Mouse (Mus musculus) left cerebral cortex, adult 18-20 months (tissue): ENCODE data around the gene Trim66. TPM values are rescaled to one million over a fixed set of nuclear protein-coding genes. Genes with fewer than 3 reads are reported as not detected.
A peak's percentile ranks its signal among the peaks of the same experiment; 100 is the strongest.

ENCODE experiments used
- DNase-seq, 2 experiments: peaks; one replicate each; pipeline ENCODE4 v3.0.0; 2021 to 2022; ENCODE audit warnings: low spot score in 2 of 2, mixed read lengths in 1 of 2
- total RNA-seq, 2 experiments: library from RNA; stranded (reverse); gene quantifications; 2 replicates each; pipeline ENCODE4 v1.2.3; 2021

Trim66 gene
- total RNA-seq, 2 experiments from 2014 or later = 21.5 TPM

DNA sequence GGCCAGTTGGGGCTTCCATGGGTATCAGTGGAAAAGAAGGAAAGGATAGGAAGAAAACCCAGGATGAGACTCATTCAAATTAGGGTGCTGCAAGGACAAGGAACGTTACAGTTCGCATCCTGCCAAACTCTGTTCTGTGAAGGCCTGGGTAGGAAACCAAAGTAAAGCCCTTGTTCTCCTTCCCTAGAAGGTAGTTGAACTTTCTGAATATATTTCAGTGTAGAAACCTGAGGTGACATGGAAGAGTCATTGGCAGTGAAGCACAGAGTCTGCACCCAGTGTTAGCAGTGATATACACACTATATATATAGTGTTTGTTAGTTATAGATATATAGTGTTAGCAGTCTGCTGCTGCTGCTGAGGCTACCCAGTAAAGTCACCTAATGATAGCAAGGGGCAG, 15.4 kb upstream of the Trim66 start:
- no peak for DNase-seq

DNA sequence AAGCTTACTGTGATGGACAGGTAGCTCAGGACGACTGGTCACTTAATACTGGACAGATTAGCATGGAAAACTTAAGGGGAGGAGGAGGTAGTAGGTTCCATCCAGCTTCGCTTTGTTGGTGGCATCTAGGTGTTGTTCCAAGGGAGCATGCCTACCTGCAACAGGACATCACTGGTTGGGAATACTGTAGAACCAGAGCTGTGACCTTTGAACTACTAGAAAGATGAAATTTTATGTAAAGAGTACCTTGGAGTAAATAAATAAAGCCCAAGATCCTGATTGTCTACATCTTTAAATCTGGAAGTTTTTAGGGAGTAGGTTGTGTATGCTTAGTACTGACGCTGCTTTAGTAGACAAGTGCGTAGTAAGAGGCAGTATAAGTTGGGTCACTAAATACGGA, 14.2 kb upstream of the Trim66 start:
- DNase-seq = no peak

DNA sequence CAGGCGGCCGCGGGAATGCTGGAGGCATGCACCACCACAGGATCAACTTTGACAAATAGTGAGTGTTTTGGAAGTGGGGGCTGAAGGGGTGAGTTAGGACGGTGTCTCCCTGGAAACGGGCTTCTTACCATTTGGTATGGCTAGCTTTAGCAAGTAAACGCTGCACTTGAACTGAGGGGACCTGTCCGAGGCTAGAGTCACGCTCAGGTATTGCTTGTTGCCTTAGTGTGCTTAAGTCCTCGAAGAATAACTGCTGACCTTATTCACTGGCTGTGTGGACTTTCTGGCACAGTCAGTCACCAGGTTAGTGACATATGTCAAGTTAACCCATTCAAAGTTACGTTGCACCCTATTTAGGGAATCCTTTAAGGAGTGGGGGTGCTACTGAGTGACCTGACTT, 12.0 kb upstream of the Trim66 start:
- no peak for DNase-seq

DNA sequence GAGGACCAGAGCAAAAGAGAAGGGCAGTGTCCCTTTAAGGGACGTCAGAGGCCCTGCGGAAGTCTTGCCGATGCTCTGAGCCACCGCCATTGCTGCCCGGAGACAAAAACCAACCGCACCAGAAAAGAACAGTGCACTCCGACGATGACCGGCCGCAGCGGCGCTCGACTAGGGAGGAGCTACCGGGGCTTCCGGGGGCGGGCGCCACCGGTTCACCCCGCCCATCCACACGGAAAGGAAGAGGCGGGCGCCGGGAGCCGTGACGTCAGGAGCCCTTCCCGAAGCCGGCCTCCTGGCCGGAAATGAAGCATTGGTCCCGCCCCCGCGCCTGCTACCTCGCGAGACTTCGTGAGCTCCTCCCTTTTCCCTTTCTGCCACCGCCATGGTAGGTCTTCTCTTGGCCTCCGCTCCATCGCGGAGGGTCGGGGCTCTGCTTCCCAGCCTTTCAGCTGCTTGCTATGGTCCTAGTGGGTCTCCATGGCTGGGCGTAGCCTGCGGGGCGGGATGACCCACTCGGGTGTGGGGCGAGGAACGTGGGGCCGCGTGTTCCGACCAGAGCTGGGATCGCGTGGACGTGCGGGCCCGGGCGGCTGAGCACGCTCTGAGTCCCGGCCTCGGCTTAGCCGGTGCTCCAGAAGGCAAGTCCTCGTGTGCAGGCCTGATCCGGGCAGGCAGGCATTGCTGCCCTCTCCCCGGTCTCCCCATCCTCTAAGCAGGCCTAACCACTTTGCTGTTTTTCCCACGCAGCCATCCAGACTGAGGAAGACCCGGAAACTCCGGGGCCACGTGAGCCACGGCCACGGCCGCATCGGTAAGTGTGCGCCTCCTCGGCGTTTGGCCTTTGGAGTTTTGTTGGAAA, 11.1 kb upstream of the Trim66 start, which contains the start of gene Rpl27a:
Gene Rpl27a, plus strand, starts transcription at position 310 of the 859 bp plus-strand sequence.
- peak; percentile 99 for DNase-seq

DNA sequence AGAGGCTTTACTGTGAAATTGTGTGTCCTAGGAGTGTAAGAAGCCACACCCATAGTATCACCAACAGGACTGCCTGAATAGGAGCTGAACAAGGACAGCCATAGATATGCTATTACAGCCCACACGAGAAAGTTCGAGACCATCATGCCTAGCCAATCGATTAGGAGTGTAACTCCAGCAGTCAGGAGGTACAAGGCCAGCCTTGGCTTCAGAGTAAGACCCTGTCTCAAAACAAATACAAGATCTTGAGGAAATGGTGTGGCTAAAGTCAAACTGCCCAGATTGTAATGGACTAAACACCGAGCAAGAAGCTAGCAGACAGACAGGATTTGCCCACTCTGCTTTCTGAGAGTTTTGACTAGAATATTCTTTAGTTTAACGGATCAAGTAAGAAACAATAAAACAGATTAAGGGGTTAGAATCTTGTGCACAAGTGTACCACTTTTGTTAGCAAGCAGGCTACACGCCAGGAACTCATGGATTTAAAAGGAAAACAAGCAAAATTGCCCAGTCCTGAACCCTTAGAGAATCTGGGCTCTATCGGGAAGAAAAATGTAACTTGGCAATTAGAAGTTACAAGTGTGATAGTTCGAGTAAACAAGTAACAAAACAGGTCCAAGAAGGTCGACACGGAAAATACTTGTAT, 10.2 kb upstream of the Trim66 start:
- no peak for DNase-seq

DNA sequence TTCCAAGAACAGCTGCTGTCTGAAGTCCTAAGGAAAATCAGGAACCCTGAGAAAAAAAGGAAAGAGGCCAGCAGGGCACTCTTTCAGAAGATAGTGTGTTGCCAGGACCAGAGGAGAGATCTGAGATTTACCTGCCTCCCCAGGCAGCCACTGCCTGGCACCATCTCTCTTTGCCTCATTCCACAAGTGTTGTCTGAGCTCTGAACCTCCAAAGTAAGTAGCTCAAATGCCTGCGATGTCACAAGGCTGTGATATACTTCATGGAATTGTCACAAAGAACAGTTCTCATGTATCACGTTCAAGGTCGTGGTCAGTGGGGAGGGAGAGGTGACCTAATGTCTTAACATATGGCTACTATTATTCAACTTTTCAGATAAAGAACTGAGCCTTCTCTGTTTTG, 8.6 kb upstream of the Trim66 start:
- no peak for DNase-seq

DNA sequence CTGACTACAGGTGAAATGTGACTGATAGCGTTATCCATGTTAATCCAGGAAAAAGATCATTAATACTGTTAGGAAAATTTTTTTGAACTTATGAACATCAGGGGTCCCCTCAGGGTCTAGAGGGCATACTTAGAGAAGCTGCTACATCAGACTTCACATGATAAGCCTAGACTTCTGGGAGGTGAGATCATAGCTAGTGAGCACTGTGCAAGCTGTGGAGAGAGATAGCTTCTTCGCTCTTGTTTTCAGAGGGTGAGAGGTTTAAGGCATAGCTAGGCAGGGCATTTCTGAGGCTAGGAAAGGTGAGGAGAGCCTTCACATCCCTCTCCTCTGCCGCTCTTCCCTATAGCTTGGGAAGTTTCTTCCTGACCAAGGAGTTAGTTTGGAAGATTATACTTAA, 3.9 kb upstream of the Trim66 start:
- no peak for DNase-seq

DNA sequence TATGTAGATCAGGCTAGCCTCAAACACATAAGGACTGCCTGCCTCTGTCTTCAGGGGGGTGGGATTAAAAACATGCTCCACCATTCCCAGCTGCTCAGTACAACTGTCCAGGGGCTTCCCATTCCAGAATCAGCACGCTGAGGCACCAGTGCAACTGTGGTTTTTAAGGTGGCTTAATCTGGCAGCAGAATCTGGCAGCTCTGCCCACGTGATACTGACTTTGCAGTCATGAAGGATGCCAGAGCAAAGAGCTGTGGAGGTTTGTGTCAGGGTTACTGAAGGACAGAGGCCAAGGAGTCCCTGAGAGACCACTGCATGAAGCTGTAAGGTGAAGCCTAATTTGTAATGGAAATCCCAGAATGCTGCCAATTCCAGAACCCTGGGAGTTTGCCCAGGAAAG, 2.9 kb upstream of the Trim66 start:
- DNase-seq = no peak

DNA sequence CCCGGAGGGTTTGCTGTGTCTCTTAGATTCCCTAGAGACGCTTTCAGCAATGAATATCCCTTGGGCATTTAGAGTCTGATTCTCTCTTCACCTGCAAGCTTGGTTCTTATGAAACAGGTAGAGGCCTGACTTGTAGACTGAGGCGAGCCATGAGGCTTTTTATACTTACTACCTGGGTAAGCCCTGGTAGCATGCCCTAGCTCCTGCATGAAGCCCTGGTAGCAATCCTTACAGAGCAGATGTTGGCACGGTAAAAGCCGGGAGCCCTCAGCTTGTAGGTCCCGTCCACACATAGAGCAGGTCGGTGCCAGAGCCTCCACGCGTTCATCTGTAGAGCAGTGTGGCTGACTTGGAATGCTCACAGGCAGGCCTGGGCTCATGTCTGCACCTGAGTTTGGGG, 362 bp downstream of the Trim66 start:
- DNase-seq = no peak

DNA sequence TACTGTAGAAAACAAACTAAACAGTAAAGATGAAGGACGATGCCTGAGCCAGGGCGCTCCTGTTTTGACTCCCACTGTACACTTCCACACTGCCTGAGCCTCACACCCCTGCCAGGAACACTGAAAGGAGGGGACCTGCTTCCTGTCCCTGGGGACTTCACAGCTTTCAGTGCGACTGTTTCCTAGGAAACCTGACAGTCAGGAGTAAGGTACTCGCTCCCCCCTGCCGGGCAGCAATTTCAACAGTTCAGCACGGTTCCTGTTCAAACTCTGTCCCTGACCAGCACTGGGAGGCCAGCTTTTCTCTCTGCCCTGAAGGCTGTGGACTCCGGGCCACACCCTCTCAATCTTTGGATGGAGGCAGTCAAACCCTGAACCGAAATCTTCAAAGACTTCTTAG, 815 bp downstream of the Trim66 start:
- DNase-seq = no peak

DNA sequence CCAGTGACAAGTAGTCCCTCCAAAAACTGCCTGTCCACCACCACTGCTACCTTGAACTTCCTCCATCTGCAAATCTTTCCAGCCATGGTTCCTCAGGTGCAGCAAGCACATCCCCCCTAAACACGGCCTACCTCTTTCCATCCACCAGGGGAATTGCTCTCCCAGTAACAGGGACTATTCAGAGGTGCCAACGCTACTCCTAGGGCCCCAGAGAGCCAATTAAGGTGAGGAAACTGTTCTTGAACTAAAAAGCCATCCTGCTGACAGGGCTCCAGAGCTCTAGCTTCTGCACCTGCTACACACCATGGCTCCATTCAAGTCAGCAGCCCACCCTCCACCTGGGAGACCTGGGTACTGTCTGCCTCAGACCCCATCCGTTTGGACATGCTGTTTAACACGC, 10.4 kb downstream of the Trim66 start:
- no peak for DNase-seq

DNA sequence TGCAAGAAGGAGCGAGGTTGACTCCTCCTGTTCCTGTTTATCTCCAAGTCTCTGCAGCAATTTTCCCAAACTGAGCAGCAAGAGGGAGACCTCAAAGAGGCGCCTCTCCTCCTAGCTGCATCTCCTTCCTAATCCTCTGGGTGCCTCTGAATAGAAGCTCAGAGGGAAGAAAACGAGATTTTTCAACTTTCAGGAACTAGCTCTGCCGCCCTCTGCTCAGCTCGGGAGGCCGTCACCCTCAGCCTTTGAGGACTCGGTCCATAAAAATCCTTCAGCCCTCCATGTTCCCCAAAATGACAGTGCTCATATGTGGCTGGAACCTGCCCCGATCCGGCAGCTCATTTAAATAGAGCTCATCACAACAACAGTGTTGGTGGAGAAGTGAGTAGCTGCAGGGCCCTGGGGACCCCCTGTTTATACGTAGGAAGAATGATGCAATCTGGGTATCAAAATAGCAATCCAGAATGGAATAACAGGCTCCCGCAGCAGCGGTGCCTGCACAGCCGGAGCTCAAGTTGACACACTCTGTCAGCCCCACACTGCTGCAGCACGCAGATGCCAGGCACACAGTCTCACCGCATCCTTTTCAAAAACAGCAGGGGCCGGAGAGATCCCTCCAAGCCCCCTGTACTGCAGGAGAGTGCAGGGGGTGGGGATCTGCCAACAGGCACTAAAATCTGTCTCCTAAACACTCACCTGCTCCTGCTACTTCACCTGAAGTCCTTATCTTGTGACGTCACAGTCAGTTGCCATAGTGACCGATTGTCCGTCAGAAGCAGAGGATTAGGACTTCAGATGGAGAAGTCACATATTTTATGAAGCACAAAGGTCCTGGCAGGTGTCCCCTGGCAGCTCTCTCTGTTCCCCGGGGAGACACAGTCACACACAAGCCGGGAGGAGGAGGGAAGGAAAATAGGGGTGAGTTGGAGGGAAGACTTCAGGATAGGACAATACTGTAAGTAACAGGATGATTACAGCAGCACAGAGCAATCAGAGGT, 14.3 kb downstream of the Trim66 start:
- peak; percentile 50 to 63 for DNase-seq

DNA sequence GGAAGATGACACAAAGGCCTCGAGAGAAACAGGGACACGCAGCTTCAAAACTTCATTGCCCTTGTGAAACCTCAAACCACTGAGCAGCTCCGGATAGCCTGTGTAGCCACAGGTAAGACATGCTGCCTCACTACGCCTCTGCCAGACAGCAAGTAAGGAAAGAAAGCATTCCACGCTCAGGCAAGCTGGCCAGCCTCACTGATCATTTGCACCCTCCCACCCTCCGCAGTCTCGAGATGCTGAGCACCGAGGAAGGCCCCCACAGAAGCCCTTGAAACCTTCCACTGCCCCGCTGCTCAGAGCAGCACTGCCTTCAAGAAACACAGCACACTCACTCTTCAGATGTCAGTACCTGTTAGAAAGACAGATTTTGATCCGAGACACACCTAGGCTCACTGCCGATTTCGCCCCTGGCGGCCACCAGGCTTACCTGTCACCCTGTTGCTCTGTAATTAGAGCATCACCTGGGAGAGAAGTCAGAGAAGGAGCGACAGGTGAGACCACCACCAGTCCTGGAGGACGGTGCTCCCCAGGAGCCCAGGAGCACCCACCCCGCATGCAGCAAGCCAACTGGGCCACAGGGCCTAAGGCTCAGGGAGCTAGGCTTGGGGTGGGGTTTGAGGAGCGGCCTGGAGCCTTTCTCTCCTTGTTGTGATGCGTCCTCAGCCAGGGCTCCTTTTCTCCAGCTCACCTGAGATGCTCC, 15.2 kb downstream of the Trim66 start:
- peak; percentile 20 to 26 for DNase-seq

DNA sequence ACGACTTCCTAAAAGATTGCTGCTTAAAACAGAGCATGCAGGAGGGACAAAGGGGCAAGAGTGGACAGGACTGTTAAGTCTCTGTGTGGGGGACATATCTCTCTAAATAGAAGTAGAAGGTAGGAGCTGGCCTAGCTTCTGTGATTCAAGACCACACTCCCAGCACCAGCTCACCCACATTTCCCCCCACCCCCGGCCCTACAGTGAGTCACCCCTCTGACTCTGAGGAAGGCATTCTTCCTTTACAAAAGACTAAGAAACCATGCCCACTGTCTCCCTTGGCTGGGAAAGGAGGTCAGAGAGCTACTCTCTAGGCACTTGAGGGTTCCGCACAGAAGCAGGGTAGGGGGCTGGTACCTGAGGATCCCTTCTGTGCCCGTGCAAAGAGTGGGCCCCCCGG, 23.7 kb downstream of the Trim66 start:
- no peak for DNase-seq

DNA sequence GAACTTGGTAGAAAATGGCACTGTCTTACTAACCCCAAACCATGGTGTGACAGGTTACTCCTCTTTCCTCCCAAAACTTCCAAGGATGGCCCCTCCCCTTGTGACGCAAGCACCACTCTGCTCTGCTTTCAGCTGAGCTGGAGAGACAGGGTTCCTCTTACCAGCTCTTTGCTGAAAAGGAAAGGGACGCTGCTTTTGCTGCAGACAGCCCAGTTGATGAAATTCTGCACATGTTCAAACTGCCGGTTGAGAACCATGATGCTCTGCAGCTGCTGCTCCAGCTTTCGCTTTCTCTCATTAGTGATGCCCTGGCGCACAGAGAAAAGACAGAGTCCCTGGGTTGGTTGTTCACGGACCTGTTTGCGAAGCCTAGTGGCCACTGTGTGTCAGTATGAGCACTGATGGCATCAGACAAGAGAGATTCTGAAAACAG, 27.2 kb downstream of the Trim66 start:
- DNase-seq = no peak

DNA sequence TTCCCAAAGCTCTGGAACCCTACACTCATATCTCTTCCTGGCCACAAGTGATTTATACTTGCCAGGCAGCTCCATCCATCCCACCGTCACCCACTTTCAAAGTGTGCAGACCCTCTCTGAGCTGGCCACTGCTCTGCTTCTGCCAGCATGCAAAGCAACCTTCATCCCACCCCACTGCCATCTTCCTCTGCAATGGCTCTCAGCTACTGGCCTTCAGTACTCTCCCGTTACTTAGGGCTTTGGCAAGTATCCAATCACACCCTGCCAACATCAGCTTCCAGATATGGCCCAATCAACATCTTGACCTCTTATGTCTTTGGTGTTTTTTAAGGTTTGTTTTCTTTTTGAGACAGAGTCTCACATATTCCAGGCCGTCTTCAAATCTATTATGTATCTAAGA, 30.0 kb downstream of the Trim66 start:
- no peak for DNase-seq

DNA sequence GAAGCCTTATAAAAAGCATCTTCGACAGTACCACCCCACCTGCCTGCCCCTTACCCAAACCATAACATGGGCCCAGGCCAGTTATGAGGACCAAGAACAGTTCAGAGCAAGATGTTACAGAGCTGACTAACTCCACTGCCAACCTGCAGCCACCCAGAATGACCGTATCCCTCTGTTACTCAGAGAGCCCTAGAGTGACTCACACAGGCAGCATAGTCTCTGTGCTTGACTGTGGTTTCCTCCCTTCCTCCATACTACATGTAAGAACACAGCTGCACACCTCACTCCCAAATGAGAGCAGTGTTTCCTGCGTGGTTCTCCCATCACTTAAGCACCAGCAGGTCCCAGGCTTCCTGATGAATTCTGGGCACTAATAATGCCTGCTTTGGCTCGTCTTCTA, 37.2 kb downstream of the Trim66 start:
- DNase-seq = no peak

DNA sequence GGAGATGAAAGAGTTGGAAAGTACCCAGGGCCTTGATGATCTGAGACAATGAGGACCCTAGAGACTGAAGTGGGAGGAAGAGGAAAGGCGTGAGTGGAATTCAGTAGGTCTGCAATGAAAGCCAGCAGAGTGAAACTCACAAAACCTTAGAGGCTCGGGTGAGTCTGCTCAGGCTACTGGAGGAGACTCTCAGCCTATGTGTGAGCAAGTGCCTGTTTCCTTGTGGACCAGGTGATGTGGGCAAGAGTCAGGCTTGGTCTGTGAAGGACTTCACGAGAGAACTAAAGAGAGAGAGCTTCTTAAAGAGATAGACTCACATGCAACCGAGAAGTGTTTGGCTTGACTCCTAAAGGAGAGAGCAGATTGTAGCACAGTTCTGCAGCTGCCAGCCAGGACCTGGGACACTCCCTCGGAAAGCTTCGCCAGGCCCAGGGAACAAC, 39.7 kb downstream of the Trim66 start:
- DNase-seq = peak in 1 of 2 experiments; percentile 19

DNA sequence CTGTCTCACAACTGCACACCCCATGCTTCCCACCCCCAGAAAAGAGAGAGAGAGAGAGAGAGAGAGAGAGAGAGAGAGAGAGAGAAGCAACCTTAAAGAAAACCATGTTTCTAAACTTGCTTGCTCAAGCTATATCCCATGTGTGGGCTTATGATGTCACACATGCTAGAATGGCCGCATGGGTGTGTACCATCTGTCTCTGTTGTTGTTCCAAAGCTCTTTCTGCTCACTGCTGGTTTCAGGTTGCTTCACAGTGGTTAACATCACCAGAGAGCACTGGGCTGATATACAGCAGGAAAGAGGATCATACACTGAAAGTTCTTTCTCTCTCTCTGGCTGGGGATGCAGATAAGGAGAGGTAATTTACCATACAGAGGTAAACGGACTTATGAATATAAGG, 40.3 kb downstream of the Trim66 start:
- peak; percentile 27 to 36 for DNase-seq

DNA sequence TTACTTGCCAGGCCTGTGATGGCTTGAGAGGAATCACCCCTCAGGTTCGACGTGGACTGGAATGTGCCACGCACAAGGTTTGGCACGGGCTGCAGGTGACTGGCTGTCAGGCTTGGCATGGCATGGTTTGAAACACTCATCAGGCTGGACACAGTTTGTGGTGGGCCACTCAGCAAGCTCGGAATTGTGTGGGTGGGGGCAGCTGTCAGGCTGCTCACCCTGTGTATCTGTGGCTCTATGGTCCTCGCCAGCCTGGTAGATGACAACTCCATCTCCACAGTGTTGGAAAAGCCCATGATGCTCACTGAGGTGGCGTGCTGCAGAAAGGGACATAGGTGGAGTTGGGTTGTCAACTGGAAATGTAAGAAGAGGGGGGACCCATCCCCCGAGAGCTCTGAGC, 47.2 kb downstream of the Trim66 start:
- DNase-seq = no peak

DNA sequence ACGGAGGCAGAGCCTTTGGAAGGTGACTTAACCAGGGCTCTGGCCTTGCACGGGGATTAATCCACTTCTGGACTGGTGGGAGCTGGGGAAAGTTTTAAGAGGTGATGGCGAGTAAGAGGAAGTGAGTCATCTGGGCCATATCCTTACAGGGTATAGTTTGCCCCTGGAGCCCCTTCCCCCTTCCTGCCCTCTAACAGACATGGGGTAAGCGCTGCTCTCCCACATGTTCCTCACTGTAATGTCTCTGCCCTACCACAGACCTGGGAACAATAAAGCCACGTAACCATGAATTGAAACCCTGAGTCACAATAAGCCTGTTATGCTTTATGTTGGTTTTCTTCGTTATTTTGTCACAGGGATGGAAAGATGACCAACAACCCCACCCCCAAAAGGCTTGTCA, 51.4 kb downstream of the Trim66 start:
- DNase-seq = no peak
